Mouse (Mus musculus): ENCODE measurements around the gene Snx30.

The Snx30 gene

DNA sequence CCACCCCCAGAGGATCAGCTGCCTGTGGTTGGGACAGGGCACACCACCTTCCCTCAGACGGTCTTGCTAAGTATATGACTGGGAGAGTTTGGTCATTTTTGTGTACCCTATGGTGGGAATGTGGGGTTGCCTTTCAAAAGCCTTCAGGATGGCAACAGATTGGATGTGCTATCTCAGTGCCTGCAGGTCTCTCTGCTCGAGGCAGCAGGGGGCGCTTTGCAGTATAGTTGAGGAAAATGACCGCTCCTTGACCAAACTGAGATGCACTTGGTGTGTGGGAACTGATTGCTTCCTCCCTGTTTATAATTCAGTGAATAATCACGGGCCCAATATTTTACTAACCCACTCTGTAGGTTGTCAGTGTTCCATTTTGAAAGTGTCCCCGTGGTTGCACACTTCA lies 96.9 kb downstream of the Snx30 start:
- DNase-seq (ENCODE audit: low read depth, low spot score): peak; percentile 17

DNA sequence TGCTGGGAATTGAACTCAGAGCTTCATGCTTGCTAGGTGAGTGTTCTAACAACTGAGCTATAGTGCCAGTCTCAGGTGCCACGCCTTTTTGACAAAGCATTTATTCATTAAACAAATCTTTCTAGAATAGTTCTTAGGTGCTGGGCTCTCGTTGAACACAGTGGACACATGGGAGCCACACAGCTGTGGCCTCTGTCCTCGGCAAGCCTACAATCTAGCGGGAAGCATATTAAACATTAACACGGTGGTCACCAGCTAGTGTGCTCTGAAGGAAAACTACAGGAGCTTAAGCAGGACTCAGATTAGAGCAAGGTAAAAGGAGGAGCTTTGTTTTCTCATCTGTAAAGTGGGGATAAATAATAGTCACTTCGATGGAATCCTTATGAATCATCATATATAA lies 101.5 kb downstream of the Snx30 start:
- no peak for DNase-seq (ENCODE audit: low read depth, low spot score)

DNA sequence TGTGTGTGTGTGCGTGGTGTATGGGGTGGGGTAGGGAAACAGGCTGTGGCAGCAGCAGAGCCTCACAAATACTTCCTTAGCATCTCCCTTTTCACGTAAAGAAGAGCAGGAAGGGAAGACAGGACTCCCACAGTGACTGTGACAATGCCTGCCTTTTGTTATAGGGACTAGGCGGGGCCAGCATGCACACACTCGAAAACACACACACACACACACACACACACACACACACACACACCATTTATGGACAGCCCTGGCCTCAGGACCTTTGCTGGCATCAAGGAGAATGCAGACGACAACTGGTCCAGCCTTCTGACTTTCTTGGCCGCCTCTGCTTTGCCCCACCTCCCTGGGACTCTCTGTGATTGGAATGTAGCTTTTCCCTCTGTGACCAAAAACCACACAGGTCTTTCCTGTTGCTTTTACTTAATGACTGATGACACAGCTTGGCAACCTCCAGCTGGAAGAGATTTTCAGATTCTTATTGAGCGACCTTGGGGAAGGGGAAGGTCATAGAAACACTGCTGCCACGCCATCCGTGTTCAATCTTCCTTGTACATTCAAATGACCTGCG lies 102.1 kb downstream of the Snx30 start:
- peak; percentile 54 for DNase-seq (ENCODE audit: low read depth, low spot score)

DNA sequence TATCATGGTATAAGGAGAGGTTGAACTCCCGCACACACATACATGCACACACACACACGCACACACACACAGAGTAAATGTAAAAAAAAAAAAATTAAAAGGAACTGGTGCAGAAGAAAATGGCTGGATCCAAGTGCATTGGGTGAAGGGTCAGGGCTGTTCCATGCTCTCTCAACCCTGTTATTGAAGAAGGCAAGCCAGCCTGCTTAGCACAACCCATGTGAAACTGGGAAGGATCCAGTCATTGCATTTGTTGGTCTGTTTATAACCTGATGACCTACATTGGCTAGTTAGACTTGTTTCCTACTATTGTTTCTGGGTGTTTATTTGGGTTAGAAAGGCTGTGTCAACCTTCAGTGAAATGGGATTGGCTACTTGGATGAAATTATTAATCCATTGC lies 103.1 kb downstream of the Snx30 start:
- DNase-seq (ENCODE audit: low read depth, low spot score): no peak

DNA sequence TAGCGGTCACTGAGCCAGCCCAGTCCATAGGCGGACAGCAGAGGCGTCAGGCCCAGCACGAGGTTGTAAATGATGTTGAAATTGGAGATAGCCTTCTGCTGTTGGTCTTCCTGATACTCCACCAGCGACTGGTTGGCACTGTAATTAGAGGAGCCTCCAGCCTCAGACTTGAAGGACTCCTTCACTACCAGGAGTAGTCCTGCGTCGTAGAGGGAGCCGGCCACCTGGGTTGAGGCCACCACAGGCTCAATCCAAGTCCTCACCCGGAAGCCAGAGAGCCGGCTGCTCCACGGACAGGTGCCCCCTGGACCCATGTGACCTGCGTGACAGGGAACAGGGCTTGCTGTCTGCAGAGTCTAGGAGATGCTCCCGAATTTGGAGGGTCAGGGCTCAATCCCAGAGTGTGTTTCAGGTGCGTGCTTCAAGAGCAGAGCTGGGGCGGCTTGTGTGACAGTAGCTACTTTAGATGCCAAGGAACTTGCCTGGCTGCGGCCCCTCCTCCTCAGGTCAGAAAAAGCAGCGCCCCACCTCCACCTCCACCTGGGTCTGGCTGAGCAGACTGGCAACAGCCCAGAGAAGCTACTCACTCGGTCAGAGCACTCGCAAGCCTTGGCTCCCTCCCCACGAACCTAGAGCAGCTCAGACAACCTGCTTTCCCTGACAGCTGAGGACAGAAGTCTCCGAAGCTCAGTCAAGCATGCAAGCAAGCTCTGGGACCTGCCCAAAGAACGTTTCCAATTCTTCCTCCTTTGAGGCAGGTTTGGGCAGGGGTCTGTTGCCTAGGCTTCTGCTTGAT lies 109.2 kb downstream of the Snx30 start, which contains the start of gene Slc46a2:
TSS of gene Slc46a2 (minus strand) at position 449 of the 796 bp plus-strand sequence.
- no peak for DNase-seq (ENCODE audit: low read depth, low spot score)

DNA sequence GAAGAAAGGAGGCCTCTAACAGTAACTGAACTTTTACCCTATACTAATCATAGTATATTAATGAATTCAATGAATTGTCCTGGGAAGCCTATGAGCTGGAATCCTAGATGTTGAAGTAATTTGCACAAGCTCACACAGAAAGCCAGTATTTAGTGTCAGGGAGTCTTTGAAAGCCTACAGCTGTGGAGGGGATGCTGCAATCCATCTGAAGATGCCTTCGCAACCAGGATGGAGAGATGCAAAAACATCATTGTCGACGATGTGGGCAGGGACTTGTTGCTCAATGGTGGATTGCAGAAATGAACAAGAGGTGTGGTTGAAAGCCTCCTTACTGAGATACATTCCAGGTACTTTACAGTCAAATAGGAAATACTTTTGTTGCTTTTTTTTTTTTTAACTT lies 112.3 kb downstream of the Snx30 start:
- DNase-seq (ENCODE audit: low read depth, low spot score): no peak

DNA sequence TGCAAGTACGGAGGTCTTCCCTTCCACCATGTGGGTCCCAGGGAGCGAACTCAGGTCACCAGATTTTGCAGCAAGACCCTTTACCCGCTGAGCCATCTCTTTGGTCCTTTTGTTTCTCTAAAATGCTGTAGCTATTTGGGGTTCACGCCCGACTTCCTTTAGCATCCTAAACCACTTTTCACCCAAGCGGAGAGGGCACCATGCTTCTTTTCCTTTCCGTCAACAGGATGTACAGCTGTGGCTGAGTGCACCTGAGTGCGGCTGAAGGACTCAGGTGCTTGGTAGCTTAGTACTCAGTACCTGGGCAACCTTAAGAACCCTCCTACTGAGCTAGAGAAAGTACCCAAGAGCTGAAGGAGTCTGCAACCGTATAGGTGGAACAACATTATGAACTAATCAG lies 119.4 kb downstream of the Snx30 start:
- DNase-seq (ENCODE audit: low read depth, low spot score): no peak

DNA sequence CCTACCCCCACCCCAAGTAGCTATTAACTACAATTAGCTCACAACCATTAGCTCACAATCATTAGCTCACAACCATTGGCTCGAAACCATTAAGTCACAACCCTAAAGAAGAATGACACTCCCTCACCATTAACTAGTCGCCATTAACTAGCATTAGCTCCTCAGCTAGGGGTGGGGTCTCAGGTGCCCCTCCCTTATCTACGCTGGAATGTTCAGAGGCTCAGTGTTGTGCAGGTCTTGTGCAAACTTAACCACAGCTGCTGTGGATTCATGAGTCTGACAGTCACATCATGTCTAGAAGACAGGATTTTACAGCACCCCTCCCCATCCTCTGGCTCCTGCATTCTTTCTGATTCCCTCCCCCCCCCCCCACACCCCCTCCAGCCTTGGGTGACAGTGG lies 122.0 kb downstream of the Snx30 start:
- DNase-seq (ENCODE audit: low read depth, low spot score): no peak

DNA sequence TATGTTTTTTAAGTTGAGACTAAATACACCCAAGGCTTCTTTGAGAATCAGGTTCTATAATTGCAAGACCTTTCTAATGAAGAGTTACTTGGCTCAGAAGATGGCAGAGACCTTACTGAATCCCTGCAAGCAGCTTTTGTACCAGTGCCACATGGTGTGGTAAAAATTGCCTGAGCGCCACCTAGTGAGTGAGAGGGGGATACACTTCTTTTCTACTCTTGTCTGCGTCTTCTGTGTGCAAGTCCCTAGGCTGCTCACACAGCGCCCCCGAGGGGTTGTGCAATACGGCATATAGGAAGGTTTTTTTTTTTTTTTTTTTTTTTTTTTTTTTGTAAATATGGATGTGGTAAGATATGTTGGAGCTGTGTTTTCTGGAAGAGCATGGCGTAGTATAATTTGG lies 122.7 kb downstream of the Snx30 start:
- DNase-seq (ENCODE audit: low read depth, low spot score): peak; percentile 92

DNA sequence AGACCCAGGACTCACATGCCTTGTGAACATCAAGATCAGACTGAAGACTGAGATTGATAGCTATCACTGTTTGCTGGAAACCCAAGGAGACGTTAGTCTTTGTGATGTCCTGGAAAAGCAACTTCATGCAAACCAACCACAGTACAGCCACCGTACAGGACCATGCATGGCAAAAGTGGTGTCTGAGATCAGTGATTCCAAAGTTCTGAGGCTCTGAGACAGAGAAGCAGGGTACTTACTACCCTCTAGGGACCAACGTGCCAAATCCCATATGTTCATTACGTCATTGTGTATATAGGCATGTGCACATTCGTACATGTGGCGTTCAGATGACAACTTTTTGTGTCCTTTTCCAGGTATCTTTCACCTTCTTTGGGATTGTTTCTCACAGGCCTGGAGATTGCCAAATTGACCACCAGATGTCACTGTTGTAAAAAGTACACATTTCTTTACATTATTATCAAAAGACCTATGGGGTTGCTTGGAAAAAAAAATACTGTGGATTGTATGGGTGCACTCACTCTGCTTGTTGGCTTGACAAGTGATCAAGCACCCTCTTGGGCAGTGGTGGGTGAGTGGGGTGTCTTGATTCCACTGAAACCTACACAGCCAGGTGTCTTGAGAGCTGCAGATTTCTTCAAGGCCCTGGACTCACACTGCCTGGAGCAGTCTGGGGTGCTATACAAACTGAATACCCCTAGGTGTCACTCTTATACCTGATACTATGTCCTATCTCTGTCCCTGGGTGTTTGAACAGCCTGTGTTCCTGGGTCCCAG lies 127.1 kb downstream of the Snx30 start:
- DNase-seq (ENCODE audit: low read depth, low spot score): peak; percentile 83

DNA sequence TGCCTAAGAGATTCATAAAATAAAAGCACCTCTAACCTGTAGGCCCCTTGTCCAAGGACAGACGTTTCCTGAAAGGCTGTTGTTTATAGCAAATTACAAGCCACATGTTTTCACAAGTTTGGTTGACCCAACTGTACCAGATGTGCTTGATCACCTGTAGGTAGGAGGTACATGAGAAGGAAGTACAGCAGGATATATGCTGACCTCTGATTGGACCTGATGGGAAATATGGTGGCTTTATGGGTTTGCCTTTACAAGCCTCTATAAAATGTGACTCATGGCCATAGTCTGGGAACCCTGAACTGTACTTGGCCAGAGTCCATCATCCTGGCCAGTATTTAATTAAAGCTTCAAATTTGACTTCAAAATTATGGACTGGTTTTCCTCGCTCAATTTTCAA lies 131.9 kb downstream of the Snx30 start:
- no peak for DNase-seq (ENCODE audit: low read depth, low spot score)

Measured in ES-CJ7 (cell line).